Mouse (Mus musculus) MEL (cell line): ENCODE measurements at regions not wholly inside any gene's neighbourhood (a gene's known extent, or its start where the extent isn't known, plus 50 kb on each side); places are given as distances from the start of the nearest gene placed in this dataset.
A peak's percentile ranks its signal among the peaks of the same experiment; 100 is the strongest.

Experiments
- DNase-seq: peaks from one replicate; pipeline ENCODE4 v3.0.0; 2011; ENCODE audit warnings: low read depth, low spot score
- H3K27ac ChIP-seq: 2 replicates; pipeline ENCODE4 v1.5.1; 2012; ENCODE audit warnings: low read depth, mild to moderate bottlenecking, control low read depth, low read length, moderate library complexity; ENCODE audit not compliant: control insufficient read depth
- H3K27me3 ChIP-seq, 2 experiments: fragments of 150-350 bp in 1 of 2; sonication (generic) in 1 of 2; 2 replicates each; pipeline ENCODE4 v1.6.1; 2012; ENCODE audit warnings: low read length in 2 of 2, mild to moderate bottlenecking in 2 of 2, improper control_type of control experiment in 1 of 2, moderate library complexity in 1 of 2; ENCODE audit not compliant: insufficient read depth in 2 of 2, control insufficient read depth in 1 of 2
- H3K36me3 ChIP-seq, 2 experiments: 2 replicates each; pipeline ENCODE4 v1.6.1; 2012 to 2014; ENCODE audit warnings: low read length in 2 of 2, improper control_type of control experiment in 1 of 2, inconsistent platforms in 1 of 2, mild to moderate bottlenecking in 1 of 2; ENCODE audit not compliant: insufficient read depth in 2 of 2, control insufficient read depth in 1 of 2
- H3K4me1 ChIP-seq, 2 experiments: fragments of 150-350 bp in 1 of 2; sonication (generic) in 1 of 2; 2 replicates each; pipeline ENCODE4 v1.6.1; 2012; ENCODE audit warnings: low read length in 2 of 2, improper control_type of control experiment in 1 of 2, mild to moderate bottlenecking in 1 of 2; ENCODE audit not compliant: insufficient read depth in 2 of 2, control insufficient read depth in 1 of 2
- H3K4me3 ChIP-seq, 2 experiments: fragments of 150-350 bp in 1 of 2; sonication (generic) in 1 of 2; 2 replicates each; pipeline ENCODE4 v1.5.1; 2012; ENCODE audit warnings: low read depth in 2 of 2, low read length in 2 of 2, mild to moderate bottlenecking in 2 of 2, moderate library complexity in 2 of 2, control low read depth in 1 of 2, improper control_type of control experiment in 1 of 2; ENCODE audit not compliant: control insufficient read depth in 1 of 2, insufficient read depth in 1 of 2
- H3K79me2 ChIP-seq: 2 replicates; pipeline ENCODE4 v1.6.1; 2012; ENCODE audit warnings: mild to moderate bottlenecking, low read length, moderate library complexity; ENCODE audit not compliant: control insufficient read depth, poor library complexity, insufficient read depth
- H3K9ac ChIP-seq: 2 replicates; pipeline ENCODE4 v1.6.1; 2012; ENCODE audit warnings: low read depth, mild to moderate bottlenecking, control low read depth, low read length, moderate library complexity; ENCODE audit not compliant: control insufficient read depth, poor library complexity, severe bottlenecking
- H3K9me3 ChIP-seq: fragments of 150-350 bp; sonication (generic); replicated peaks from 2 replicates; pipeline ENCODE4 v1.6.1; 2012; ENCODE audit warnings: mild to moderate bottlenecking, low read length, improper control_type of control experiment, moderate library complexity; ENCODE audit not compliant: insufficient read depth
- BHLHE40 ChIP-seq: IDR thresholded peaks from 2 replicates; pipeline ENCODE4 v1.6.1; 2012; ENCODE audit warnings: low read depth, mild to moderate bottlenecking, inconsistent platforms, low read length, improper control_type of control experiment, borderline replicate concordance
- CHD1 ChIP-seq: IDR thresholded peaks from 2 replicates; pipeline ENCODE4 v1.6.1; 2012; ENCODE audit warnings: low read depth, mild to moderate bottlenecking, inconsistent platforms, low read length, improper control_type of control experiment
- CTCF ChIP-seq, 3 experiments: IDR thresholded peaks in 2 of 3; conservative IDR thresholded peaks in 1 of 3; 2 replicates each; pipeline ENCODE4 v1.5.1; 2011 to 2012; ENCODE audit warnings: low read length in 3 of 3, low read depth in 2 of 3, mild to moderate bottlenecking in 2 of 3, improper control_type of control experiment in 1 of 3, inconsistent platforms in 1 of 3, mixed read lengths in 1 of 3, moderate library complexity in 1 of 3; ENCODE audit not compliant: control insufficient read depth in 1 of 3, insufficient read depth in 1 of 3, poor library complexity in 1 of 3, severe bottlenecking in 1 of 3
- E2F4 ChIP-seq: IDR thresholded peaks from 2 replicates; pipeline ENCODE4 v1.6.1; 2011; ENCODE audit warnings: low read depth, low read length, improper control_type of control experiment, borderline replicate concordance
- ELF1 ChIP-seq: IDR thresholded peaks from 2 replicates; pipeline ENCODE4 v1.6.1; 2014; ENCODE audit warnings: low read depth, mild to moderate bottlenecking, inconsistent platforms, low read length, improper control_type of control experiment, moderate library complexity
- EP300 ChIP-seq, 2 experiments: IDR thresholded peaks; 2 replicates each; pipeline ENCODE4 v1.6.1; 2011; ENCODE audit warnings: improper control_type of control experiment in 2 of 2, low read length in 2 of 2, low read depth in 1 of 2, mild to moderate bottlenecking in 1 of 2
- GATA1 ChIP-seq: IDR thresholded peaks from 2 replicates; pipeline ENCODE4 v1.6.1; 2011; ENCODE audit warnings: low read depth, low read length, improper control_type of control experiment
- JUND ChIP-seq: IDR thresholded peaks from 2 replicates; pipeline ENCODE4 v1.6.1; 2011; ENCODE audit warnings: low read depth, mild to moderate bottlenecking, improper control_type of control experiment, low read length
- KAT2A ChIP-seq: conservative IDR thresholded peaks from 2 replicates; pipeline ENCODE4 v1.6.1; 2012; ENCODE audit warnings: low read depth, low read length, improper control_type of control experiment, inconsistent platforms
- MAX ChIP-seq: IDR thresholded peaks from 2 replicates; pipeline ENCODE4 v1.6.1; 2011; ENCODE audit warnings: low read length, improper control_type of control experiment
- MAZ ChIP-seq: IDR thresholded peaks from 2 replicates; pipeline ENCODE4 v1.6.1; 2012; ENCODE audit warnings: low read depth, mild to moderate bottlenecking, inconsistent platforms, low read length, improper control_type of control experiment
- MXI1 ChIP-seq: IDR thresholded peaks from 2 replicates; pipeline ENCODE4 v1.6.1; 2011; ENCODE audit warnings: mild to moderate bottlenecking, low read depth, low read length, improper control_type of control experiment
- MYB ChIP-seq: IDR thresholded peaks from 2 replicates; pipeline ENCODE4 v1.6.1; 2011; ENCODE audit warnings: mild to moderate bottlenecking, low read depth, low read length, improper control_type of control experiment
- MYC ChIP-seq: IDR thresholded peaks from 2 replicates; pipeline ENCODE4 v1.6.1; 2011; ENCODE audit warnings: low read depth, mild to moderate bottlenecking, low read length, improper control_type of control experiment, moderate library complexity
- NRF1 ChIP-seq: IDR thresholded peaks from 2 replicates; pipeline ENCODE4 v1.6.1; 2014; ENCODE audit warnings: low read depth, mild to moderate bottlenecking, inconsistent platforms, low read length, improper control_type of control experiment, moderate library complexity; ENCODE audit not compliant: poor library complexity, insufficient read depth, severe bottlenecking
- POLR2AphosphoS5 ChIP-seq: IDR thresholded peaks from 2 replicates; pipeline ENCODE4 v1.6.1; 2012; ENCODE audit warnings: low read depth, borderline replicate concordance, mild to moderate bottlenecking, inconsistent platforms, low read length, moderate library complexity, mixed read lengths
- RAD21 ChIP-seq: IDR thresholded peaks from 2 replicates; pipeline ENCODE4 v1.6.1; 2011; ENCODE audit warnings: mild to moderate bottlenecking, low read depth, low read length, improper control_type of control experiment
- SMC3 ChIP-seq: IDR thresholded peaks from 2 replicates; pipeline ENCODE4 v1.6.1; 2011; ENCODE audit warnings: low read depth, low read length, improper control_type of control experiment
- TAL1 ChIP-seq: IDR thresholded peaks from 2 replicates; pipeline ENCODE4 v1.6.1; 2012; ENCODE audit warnings: mild to moderate bottlenecking, inconsistent platforms, low read length, moderate library complexity, mixed read lengths
- UBTF ChIP-seq: IDR thresholded peaks from 2 replicates; pipeline ENCODE4 v1.6.1; 2012; ENCODE audit warnings: low read depth, mild to moderate bottlenecking, inconsistent platforms, low read length, improper control_type of control experiment, moderate library complexity, borderline replicate concordance; ENCODE audit not compliant: insufficient read depth
- USF1 ChIP-seq: IDR thresholded peaks from 2 replicates; pipeline ENCODE4 v1.6.1; 2014; ENCODE audit warnings: low read depth, mild to moderate bottlenecking, inconsistent platforms, low read length, improper control_type of control experiment, moderate library complexity
- USF2 ChIP-seq, 2 experiments: IDR thresholded peaks; 2 replicates each; pipeline ENCODE4 v1.6.1; 2011 to 2012; ENCODE audit warnings: improper control_type of control experiment in 2 of 2, low read length in 2 of 2, borderline replicate concordance in 1 of 2, inconsistent platforms in 1 of 2, low read depth in 1 of 2, mild to moderate bottlenecking in 1 of 2; ENCODE audit not compliant: insufficient read depth in 1 of 2
- ZC3H11A ChIP-seq: IDR thresholded peaks from 2 replicates; pipeline ENCODE4 v1.6.1; 2012; ENCODE audit warnings: low read depth, mild to moderate bottlenecking, inconsistent platforms, low read length, improper control_type of control experiment
- ZMIZ1 ChIP-seq: IDR thresholded peaks from 2 replicates; pipeline ENCODE4 v1.6.1; 2012; ENCODE audit warnings: low read depth, mild to moderate bottlenecking, inconsistent platforms, low read length, improper control_type of control experiment, moderate library complexity
- ZNF384 ChIP-seq: IDR thresholded peaks from 2 replicates; pipeline ENCODE4 v1.6.1; 2012; ENCODE audit warnings: low read depth, mild to moderate bottlenecking, inconsistent platforms, low read length, improper control_type of control experiment

GRCm38 (mm10) chr15:54050711-54051110 is 166.0 kb downstream of the Gm7489 start:
- Histone ChIP-seq H3K79me2 (no peaks in the 10 kb centered on the region), H3K27ac (no peak overlapping the region), H3K27me3 (no peaks in the 10 kb centered on the region), H3K4me1 (no peaks in the 10 kb centered on the region), H3K36me3 (no peaks in the 10 kb centered on the region), H3K9ac (no peak overlapping the region), H3K4me3 (no peak overlapping the region), H3K9me3 (no peaks in the 10 kb centered on the region)
- DNase-seq = no peak
- TF ChIP-seq USF1 = no peak
- TF ChIP-seq MYC = no peak
- TF ChIP-seq E2F4 = no peak
- TF ChIP-seq NRF1 = no peak
- TF ChIP-seq ZMIZ1 = no peak
- TF ChIP-seq MAZ = no peak
- no peak for TF ChIP-seq POLR2AphosphoS5
- no peak for TF ChIP-seq GATA1
- no peak for TF ChIP-seq CHD1
- TF ChIP-seq ELF1 = no peak
- no peak for TF ChIP-seq USF2 (IDR thresholded peaks at IDR 0.05; ENCODE audit: borderline replicate concordance in 1 of 2, insufficient read depth in 1 of 2, low read depth in 1 of 2, low read length in 2 of 2)
- TF ChIP-seq CTCF (IDR thresholded peaks at IDR 0.05 in 2 of 3, conservative IDR thresholded peaks at IDR 0.05 in 1 of 3; ENCODE audit: control insufficient read depth in 1 of 3, insufficient read depth in 1 of 3, low read depth in 2 of 3, low read length in 3 of 3, poor library complexity in 1 of 3, severe bottlenecking in 1 of 3) = no peak
- TF ChIP-seq MAX = no peak
- TF ChIP-seq SMC3 = no peak
- no peak for TF ChIP-seq KAT2A
- TF ChIP-seq ZC3H11A = no peak
- TF ChIP-seq JUND = no peak
- TF ChIP-seq EP300 (IDR thresholded peaks at IDR 0.05; ENCODE audit: low read depth in 1 of 2, low read length in 2 of 2) = no peak

DNA sequence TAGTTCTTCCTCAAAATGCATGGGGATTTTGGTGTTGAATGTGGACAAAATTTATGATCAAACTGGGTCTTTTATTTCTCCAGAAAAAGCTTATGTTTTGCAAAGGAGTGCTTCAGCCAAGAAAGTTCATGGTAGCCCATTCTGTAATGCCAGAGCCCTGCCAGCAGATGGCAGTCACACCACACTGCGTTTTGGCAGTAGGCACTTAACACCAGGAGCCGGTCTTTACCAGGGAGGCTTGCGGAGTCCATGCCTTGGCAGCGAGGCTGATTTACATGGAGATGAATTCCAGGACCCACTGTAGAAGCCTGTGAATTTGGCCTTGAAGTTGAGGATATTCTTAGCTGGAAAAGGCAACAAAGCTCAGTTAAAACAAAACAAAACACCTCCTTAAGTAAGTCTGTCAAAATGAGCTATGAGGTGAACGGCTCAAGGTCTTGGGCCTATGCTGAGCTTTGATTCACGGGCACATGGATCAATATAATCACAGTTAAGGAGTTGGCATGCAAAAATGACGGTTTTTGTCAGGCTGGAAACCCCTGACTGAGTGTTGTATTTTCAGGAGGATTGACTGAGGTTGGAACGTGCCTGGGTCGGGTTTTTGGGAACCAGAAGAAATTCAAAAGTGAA is 185.4 kb downstream of the Gm7489 start:
- Histone ChIP-seq H3K27me3 (no peaks in the 10 kb centered on the region), H3K79me2 (no peaks in the 10 kb centered on the region), H3K9me3 (no peaks in the 10 kb centered on the region), H3K27ac (no peak overlapping the region), H3K4me3 (no peak overlapping the region), H3K36me3 (no peaks in the 10 kb centered on the region)
- DNase-seq = peak; percentile 51
- TF ChIP-seq RAD21 (peak; percentile 81), MXI1 (no peak), MAZ (no peak), CTCF (IDR thresholded peaks at IDR 0.05 in 2 of 3, conservative IDR thresholded peaks at IDR 0.05 in 1 of 3; ENCODE audit: control insufficient read depth in 1 of 3, insufficient read depth in 1 of 3, low read depth in 2 of 3, low read length in 3 of 3, poor library complexity in 1 of 3, severe bottlenecking in 1 of 3) (peak; percentile 78 to 93 (median 91)), MYC (no peak), MYB (no peak), UBTF (no peak), E2F4 (no peak), TAL1 (no peak), ZC3H11A (peak; percentile 66), BHLHE40 (no peak), ELF1 (no peak), SMC3 (peak; percentile 69), ZNF384 (no peak)
- TF ChIP-seq, all 39 proteins: peak for 4
- H3K4me1 ChIP-seq = no peaks in the 10 kb centered on the region
- H3K9ac ChIP-seq = no peak overlapping the region
